Mouse (Mus musculus) kidney, postnatal 36 days (tissue): ENCODE measurements around the gene Shtn1.

Experiments used
- DNase-seq, 2 experiments: peaks; one replicate each; pipeline ENCODE4 v3.0.0; 2021 to 2022; ENCODE audit warnings: mixed read lengths in 2 of 2

The Shtn1 gene

GRCm38 (mm10) chr19:59051622-59052021 is 24.3 kb downstream of the Shtn1 start:
- no peak for DNase-seq

GRCm38 (mm10) chr19:59048852-59049251 is 27.0 kb downstream of the Shtn1 start:
- DNase-seq = no peak

- DNase-seq = no peak
Measured at GRCm38 (mm10) chr19:59047511-59047910, 28.4 kb downstream of the Shtn1 start.

GRCm38 (mm10) chr19:59041086-59041485 is 34.8 kb downstream of the Shtn1 start:
- DNase-seq = no peak

GRCm38 (mm10) chr19:59038793-59039192 is 37.1 kb downstream of the Shtn1 start:
- no peak for DNase-seq

- no peak for DNase-seq
Measured at GRCm38 (mm10) chr19:59036811-59037210, 39.1 kb downstream of the Shtn1 start.

GRCm38 (mm10) chr19:59033241-59033640 is 42.7 kb downstream of the Shtn1 start:
- DNase-seq = no peak

- DNase-seq = peak; percentile 36 to 42
Measured at GRCm38 (mm10) chr19:59030221-59030620, 45.7 kb downstream of the Shtn1 start.

GRCm38 (mm10) chr19:59029011-59029410 is 46.9 kb downstream of the Shtn1 start:
- no peak for DNase-seq

- no peak for DNase-seq
Measured at GRCm38 (mm10) chr19:59028130-59028529, 47.8 kb downstream of the Shtn1 start.

GRCm38 (mm10) chr19:59023876-59024275 is 52.0 kb downstream of the Shtn1 start:
- DNase-seq = peak; percentile 58 to 63

GRCm38 (mm10) chr19:59021644-59022043 is 54.3 kb downstream of the Shtn1 start:
- no peak for DNase-seq

- DNase-seq = no peak
Measured at GRCm38 (mm10) chr19:59010802-59011201, 65.1 kb downstream of the Shtn1 start.

- DNase-seq = no peak
Measured at GRCm38 (mm10) chr19:59006577-59007340, 69.1 kb downstream of the Shtn1 start.

- no peak for DNase-seq
Measured at GRCm38 (mm10) chr19:59002827-59003226, 73.1 kb downstream of the Shtn1 start.

GRCm38 (mm10) chr19:58981571-58981970 is 94.3 kb downstream of the Shtn1 start:
- DNase-seq = no peak

- DNase-seq = no peak
Measured at GRCm38 (mm10) chr19:58980056-58980440, 95.9 kb downstream of the Shtn1 start.

GRCm38 (mm10) chr19:58979436-58980055 is 96.4 kb downstream of the Shtn1 start:
- peak in 1 of 2 experiments; percentile 15 for DNase-seq

GRCm38 (mm10) chr19:58978401-58979171 is 97.3 kb downstream of the Shtn1 start:
- no peak for DNase-seq

GRCm38 (mm10) chr19:58975216-58975863 is 100.6 kb downstream of the Shtn1 start:
- no peak for DNase-seq

- DNase-seq = no peak
Measured at GRCm38 (mm10) chr19:58974126-58974525, 101.8 kb downstream of the Shtn1 start.

GRCm38 (mm10) chr19:58970826-58971225 is 105.1 kb downstream of the Shtn1 start:
- DNase-seq = no peak
